Mouse (Mus musculus) liver, postnatal 0 days (tissue): Measurements from ENCODE around the gene Smndc1. TPM values are rescaled to one million over a fixed set of nuclear protein-coding genes. Genes with fewer than 3 reads are reported as not detected.
"Not testable (repeated sequence)": the region's sequence is repeated elsewhere in the genome, so short reads cannot be mapped to it uniquely, and the experiment has no call there.

Experiments
- ATAC-seq: fragments of 200-750 bp; cut with Nextera tagmentation; 2 replicates; pipeline ENCODE4 v1.8.0; 2017; ENCODE audit warnings: mild to moderate bottlenecking, moderate library complexity
- DNase-seq: peaks from one replicate; pipeline ENCODE4 v3.0.0-alpha.2; 2016
- H3K27ac ChIP-seq: fragments of 300-500 bp; sonication (generic); 2 replicates; pipeline ENCODE4 v1.5.1; 2014; ENCODE audit warnings: antibody characterized with exemption, moderate library complexity, mild to moderate bottlenecking, low read depth
- H3K27me3 ChIP-seq: fragments of 300-500 bp; sonication (generic); 2 replicates; pipeline ENCODE4 v1.6.1; 2014; ENCODE audit warnings: low read length, control low read depth, mixed read lengths; ENCODE audit not compliant: insufficient read depth
- H3K36me3 ChIP-seq: fragments of 300-500 bp; sonication (generic); replicated peaks from 2 replicates; pipeline ENCODE4 v1.6.1; 2014; ENCODE audit warnings: mild to moderate bottlenecking, control low read depth, low read length, moderate library complexity, mixed read lengths; ENCODE audit not compliant: insufficient read depth
- H3K4me1 ChIP-seq: fragments of 300-500 bp; sonication (generic); 2 replicates; pipeline ENCODE4 v1.6.1; 2014; ENCODE audit warnings: antibody characterized with exemption, mild to moderate bottlenecking, control low read depth; ENCODE audit not compliant: insufficient read depth
- H3K4me2 ChIP-seq: fragments of 300-500 bp; sonication (generic); 2 replicates; pipeline ENCODE4 v1.6.1; 2014; ENCODE audit warnings: low read depth, mild to moderate bottlenecking, low read length, moderate library complexity, mixed read lengths
- H3K4me3 ChIP-seq: fragments of 300-500 bp; sonication (generic); 2 replicates; pipeline ENCODE4 v1.5.1; 2014; ENCODE audit warnings: low read depth, low read length
- H3K9ac ChIP-seq: fragments of 300-500 bp; sonication (generic); replicated peaks from 2 replicates; pipeline ENCODE4 v1.6.1; 2014; ENCODE audit warnings: mild to moderate bottlenecking, moderate library complexity
- H3K9me3 ChIP-seq: fragments of 300-500 bp; sonication (generic); 2 replicates; pipeline ENCODE4 v1.6.1; 2016; ENCODE audit warnings: mild to moderate bottlenecking, control low read depth, low read length, mixed read lengths
- CTCF ChIP-seq: sonication (generic); IDR thresholded peaks from 2 replicates; pipeline ENCODE4 v1.5.1; 2016; ENCODE audit warnings: antibody characterized with exemption, low read depth
- EP300 ChIP-seq: IDR thresholded peaks from 2 replicates; pipeline ENCODE4 v1.6.1; 2016; ENCODE audit warnings: antibody characterized with exemption, low read depth, mild to moderate bottlenecking
- WGBS: fragments of 180-500 bp; shearing (Covaris S2); extraction: QIAGEN DNeasy Blood & Tissue Kit; methylation state at CpG from one replicate; pipeline ENCODE4 v1.1.7; 2014; ENCODE audit not compliant: insufficient replicate concordance; 5-methylcytosine and 5-hydroxymethylcytosine counted together
- polyA plus RNA-seq: library from polyadenylated mRNA; unstranded; fragments of >200 nt; fragmentation: Nextera tagmentation; extraction: Ambion mirVana; gene quantifications from 2 replicates; pipeline ENCODE4 v1.2.1, GENCODE M21; 2015

Gene Smndc1
- polyA plus RNA-seq, 1 experiment from 2014 or later, result 18.9 TPM

DNA sequence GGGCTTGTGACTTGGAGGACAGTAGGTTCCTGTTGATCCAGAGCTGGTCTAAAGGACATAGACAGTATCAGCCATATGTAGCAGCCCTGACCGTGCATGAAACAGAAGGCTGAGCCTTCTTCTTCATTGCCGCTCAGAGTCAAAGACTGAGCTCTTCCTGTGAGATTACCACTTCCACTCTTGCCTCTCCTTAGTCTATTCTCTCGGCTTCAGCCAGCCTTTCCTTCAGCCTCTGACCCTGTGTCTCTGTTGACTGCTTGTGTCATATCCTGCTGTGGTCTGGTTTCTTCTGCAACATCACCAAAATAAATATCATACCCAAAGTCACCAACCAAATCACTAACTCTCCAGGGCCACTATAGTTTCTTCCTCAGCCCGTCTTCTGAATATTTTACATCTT is 8.8 kb upstream of the Smndc1 start:
- Histone ChIP-seq H3K4me2 (no peak overlapping the region), H3K9me3 (no peaks in the 10 kb centered on the region), H3K36me3 (no peaks in the 10 kb centered on the region), H3K27me3 (no peaks in the 10 kb centered on the region), H3K4me3 (no peak overlapping the region), H3K4me1 (peaks cover 12% of the 10 kb centered on the region), H3K27ac (no peak overlapping the region), H3K9ac (no peak overlapping the region)
- DNase-seq (no peak), ATAC-seq (no peak)
- TF ChIP-seq CTCF (no peak), EP300 (no peak)
- WGBS, result 39% methylated on average over 4 of the region's 4 CpGs

DNA sequence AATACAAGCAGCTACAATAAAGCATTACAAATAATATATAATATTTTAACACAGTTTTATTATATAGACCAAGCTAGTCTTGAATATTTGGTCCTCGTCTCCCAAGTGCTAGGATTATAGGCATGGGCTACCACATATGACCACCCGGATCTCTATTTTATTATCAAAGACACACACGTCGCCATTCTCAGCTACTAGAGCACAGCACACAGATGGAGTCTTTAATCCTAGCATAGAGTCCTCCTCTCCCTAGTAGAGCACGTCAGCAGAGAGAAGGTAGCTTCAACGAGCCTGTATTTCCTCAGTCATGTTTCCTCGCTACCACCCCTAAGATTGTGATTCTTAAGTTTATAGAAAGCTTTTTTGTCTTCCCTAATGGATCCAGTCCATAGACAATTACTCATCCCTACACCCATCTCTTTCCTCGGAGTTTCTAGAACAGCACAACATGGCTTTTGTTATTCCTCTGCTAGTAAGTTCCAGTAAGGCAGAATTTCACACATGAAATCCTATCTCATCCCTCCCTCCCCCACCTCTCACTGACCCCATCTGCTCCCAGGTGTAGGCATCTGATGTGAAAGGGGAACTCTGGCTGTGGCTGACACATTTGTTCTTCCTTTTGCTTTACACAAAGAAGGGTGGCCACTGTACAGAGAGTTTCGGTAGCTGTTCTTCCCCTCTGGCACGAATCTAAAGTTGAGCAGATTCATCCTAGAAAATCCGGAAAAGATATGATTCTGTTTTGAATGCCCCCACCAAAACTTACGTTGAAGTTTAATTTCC is 7.3 kb upstream of the Smndc1 start:
- H3K9ac ChIP-seq, result no peak overlapping the region
- no peaks in the 10 kb centered on the region for H3K27me3 ChIP-seq
- no peaks in the 10 kb centered on the region for H3K36me3 ChIP-seq
- no peaks in the 10 kb centered on the region for H3K9me3 ChIP-seq
- 73% methylated on average over 12 of the region's 12 CpGs for WGBS
- peaks cover 12% of the 10 kb centered on the region for H3K4me1 ChIP-seq
- ATAC-seq (no peak), DNase-seq (no peak)
- H3K27ac ChIP-seq, result no peak overlapping the region
- no peak overlapping the region for H3K4me2 ChIP-seq
- TF ChIP-seq CTCF (no peak), EP300 (no peak)
- no peak overlapping the region for H3K4me3 ChIP-seq

DNA sequence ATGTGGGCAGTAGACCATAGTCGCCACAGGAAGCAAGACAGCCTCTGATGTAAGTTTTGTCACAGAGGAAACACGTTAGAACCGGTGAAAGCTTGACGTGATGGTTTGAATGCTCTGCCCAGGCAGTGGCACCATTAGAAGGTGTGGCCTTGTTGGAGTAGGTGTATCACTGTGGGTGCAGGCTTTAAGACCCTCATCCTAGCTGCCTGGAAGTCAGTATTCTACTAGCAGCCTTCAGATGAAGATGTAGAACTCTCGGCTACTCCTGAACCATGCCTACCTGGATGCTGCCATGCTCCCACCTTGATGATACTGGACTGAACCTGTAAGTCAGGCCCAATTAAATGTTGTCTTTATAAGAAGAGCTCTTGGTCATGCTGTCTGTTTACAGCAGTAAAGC is 5.4 kb upstream of the Smndc1 start:
- H3K4me2 ChIP-seq, ATAC-seq, H3K36me3 ChIP-seq, H3K4me3 ChIP-seq, H3K9ac ChIP-seq, H3K27ac ChIP-seq, DNase-seq, H3K27me3 ChIP-seq, H3K9me3 ChIP-seq: not testable (repeated sequence)
- WGBS, result 48% methylated on average over 5 of the region's 5 CpGs
- peaks cover 22% of the 10 kb centered on the region for H3K4me1 ChIP-seq

DNA sequence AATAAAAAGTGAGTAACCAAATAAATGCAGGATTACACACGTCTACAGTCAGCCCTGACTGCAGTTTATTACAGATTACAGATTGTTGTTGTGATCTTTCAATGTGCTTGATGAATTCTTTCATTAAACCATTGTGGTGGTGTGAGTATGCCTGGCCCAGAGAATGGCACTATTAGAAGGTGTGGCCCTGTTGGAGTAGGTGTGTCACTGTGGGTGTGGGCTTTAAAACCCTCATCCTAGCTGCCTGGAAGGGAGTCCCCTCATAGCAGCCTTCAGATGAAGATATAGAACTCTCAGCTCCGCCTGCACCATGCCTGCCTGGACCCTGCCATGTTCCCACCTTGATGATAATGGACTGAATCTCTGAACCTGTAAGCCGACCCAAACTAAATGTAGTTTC is 4.6 kb upstream of the Smndc1 start:
- H3K9me3 ChIP-seq, H3K36me3 ChIP-seq, H3K27me3 ChIP-seq, H3K4me3 ChIP-seq, H3K4me2 ChIP-seq, DNase-seq, H3K9ac ChIP-seq, H3K27ac ChIP-seq, ATAC-seq: not testable (repeated sequence)
- peaks cover 22% of the 10 kb centered on the region for H3K4me1 ChIP-seq
- 65% methylated on average over 3 of the region's 3 CpGs for WGBS

DNA sequence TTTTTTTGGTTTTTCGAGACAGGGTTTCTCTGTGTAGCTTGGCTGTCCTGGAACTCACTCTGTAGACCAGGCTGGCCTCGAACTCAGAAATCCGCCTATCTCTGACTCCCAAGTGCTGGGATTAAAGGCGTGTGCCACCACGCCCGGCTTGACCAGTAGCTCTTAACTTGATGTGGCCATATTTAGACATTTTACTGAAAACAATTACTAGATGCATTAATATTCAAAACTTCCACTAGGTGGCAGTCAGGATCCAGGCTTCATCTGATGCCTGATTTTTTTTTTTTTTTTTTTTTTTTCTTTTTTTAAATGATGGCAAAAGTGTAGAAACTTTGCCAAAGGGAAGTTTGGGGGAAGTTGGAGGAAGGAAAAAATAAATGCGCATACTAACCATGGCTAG is 4.2 kb upstream of the Smndc1 start:
- H3K27me3 ChIP-seq, result no peaks in the 10 kb centered on the region
- TF ChIP-seq EP300 (no peak), CTCF (peak; percentile 77)
- no peak overlapping the region for H3K4me3 ChIP-seq
- H3K36me3 ChIP-seq, result no peaks in the 10 kb centered on the region
- no peak overlapping the region for H3K4me2 ChIP-seq
- H3K9ac ChIP-seq, result no peak overlapping the region
- peaks cover 22% of the 10 kb centered on the region for H3K4me1 ChIP-seq
- WGBS, result 12% methylated on average over 7 of the region's 7 CpGs
- H3K27ac ChIP-seq, result no peak overlapping the region
- DNase-seq, result no peak
- H3K9me3 ChIP-seq, result no peaks in the 10 kb centered on the region
- ATAC-seq, result no peak

DNA sequence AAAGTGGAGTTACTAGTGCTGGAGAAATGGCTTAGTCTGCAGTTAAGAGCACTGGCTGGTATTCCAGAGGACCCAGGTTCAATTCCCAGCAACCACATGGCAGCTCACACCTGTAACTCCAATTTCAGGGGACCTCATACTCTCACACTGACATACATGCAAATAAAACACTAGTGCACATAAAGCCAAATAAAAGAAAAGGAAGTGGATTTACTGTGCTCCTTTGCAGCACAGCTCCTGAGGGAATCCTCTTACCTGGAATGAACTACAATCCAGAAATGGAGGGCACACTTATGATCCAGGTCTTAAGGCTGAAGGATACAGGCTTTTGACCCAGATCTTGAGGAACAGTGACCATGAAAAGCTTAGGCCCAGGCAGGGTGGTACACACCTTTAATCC is 3.3 kb upstream of the Smndc1 start:
- H3K4me3 ChIP-seq, result no peak overlapping the region
- TF ChIP-seq EP300 (no peak), CTCF (no peak)
- no peaks in the 10 kb centered on the region for H3K9me3 ChIP-seq
- H3K36me3 ChIP-seq, result peaks cover 3% of the 10 kb centered on the region
- no peaks in the 10 kb centered on the region for H3K27me3 ChIP-seq
- ATAC-seq (no peak), DNase-seq (no peak)
- no peak overlapping the region for H3K27ac ChIP-seq
- H3K4me2 ChIP-seq, result no peak overlapping the region
- peaks cover 23% of the 10 kb centered on the region for H3K4me1 ChIP-seq
- no peak overlapping the region for H3K9ac ChIP-seq

DNA sequence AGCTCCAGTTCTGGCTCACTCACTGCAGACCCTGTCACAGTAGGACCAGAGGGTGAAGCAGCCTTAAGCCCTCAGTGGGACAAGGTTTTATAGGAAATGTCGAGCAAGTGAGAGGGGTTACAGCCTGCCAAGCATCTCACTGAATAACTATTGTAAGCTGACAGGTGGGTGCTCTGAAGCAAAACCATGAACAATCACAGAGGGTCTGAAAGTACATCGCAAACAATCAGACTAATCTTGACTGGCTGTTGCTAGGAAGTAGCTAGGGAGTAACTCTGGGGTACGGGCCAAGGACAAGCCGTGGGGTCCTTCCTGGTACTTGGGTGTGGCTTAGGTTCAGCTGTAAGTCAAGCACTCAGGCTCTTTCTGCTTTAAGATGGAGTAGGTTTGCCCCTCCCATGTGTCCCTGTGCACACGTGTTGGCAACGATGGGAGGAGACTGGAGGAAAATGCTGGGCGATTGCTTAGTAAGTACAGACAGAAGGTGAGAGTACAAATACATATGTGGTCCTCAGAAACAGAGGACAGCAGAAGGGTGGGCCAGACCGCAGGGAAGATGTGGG is 2.5 kb upstream of the Smndc1 start:
- no peak overlapping the region for H3K4me3 ChIP-seq
- ATAC-seq (no peak), DNase-seq (no peak)
- H3K36me3 ChIP-seq, result peaks cover 11% of the 10 kb centered on the region
- H3K9me3 ChIP-seq, result no peaks in the 10 kb centered on the region
- H3K4me1 ChIP-seq, result peaks cover 23% of the 10 kb centered on the region
- no peak overlapping the region for H3K4me2 ChIP-seq
- TF ChIP-seq CTCF, result no peak
- no peak for TF ChIP-seq EP300
- no peak overlapping the region for H3K27ac ChIP-seq
- H3K9ac ChIP-seq, result no peak overlapping the region
- no peaks in the 10 kb centered on the region for H3K27me3 ChIP-seq
- WGBS, result 59% methylated on average over 8 of the region's 8 CpGs
